Mouse (Mus musculus) liver, embryonic 14.5 days (tissue): ENCODE results near the gene Olfr286.

Source experiments
- CTCF ChIP-seq: IDR thresholded peaks from 2 replicates; pipeline ENCODE4 v1.5.1; 2016; ENCODE audit warnings: antibody characterized with exemption, low read depth, control low read depth
- EP300 ChIP-seq: IDR thresholded peaks from 2 replicates; pipeline ENCODE4 v1.6.1; 2016; ENCODE audit warnings: antibody characterized with exemption, low read depth

- TF ChIP-seq CTCF, result no peak
- TF ChIP-seq EP300, result no peak
Measured at GRCm38 (mm10) chr15:98225610-98226009, 8.6 kb downstream of the Olfr286 start.
